Mouse (Mus musculus) thymus, adult 18-20 months (tissue): Measurements from ENCODE around the gene Pnpla6.
"Not testable (repeated sequence)": the region's sequence is repeated elsewhere in the genome, so short reads cannot be mapped to it uniquely, and the experiment has no call there.

Experiments
- DNase-seq, 2 experiments: peaks; one replicate each; pipeline ENCODE4 v3.0.0; 2022; ENCODE audit warnings: mixed read lengths in 2 of 2

Gene Pnpla6

DNA sequence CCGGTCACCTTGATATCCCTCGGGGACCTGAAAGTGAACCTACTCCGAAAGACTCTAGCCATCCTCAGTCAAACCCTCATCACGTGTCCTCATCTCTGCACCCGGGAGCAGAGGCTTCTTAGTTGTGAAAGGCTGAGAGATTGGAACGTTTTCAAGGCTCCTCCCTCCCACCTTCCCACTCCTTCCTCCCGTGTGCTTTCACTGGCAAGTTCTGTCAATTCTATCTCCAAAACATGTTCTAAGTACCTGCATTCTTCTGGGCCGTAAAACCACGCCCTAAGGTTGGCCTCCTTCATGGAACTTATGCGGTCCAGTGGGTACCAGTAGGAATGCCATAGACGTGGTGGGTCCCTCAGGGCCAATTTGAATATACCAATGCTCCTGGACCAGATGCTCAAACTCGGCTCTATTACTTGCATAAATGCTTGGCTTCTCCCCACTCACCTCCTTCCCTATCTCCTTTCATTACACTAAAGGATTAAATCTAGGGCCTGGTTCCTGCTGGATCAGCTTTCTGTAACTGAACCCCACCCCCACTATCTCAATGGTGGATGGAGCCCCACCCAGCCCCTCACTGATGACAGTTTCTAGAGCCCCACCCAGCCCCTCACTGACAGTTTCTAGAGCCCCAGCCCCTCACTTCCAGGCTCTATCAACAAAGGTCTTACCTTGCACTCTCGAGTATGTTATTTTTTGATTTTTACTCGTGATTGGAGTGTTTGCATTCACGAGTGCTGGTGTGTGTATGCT, 61.2 kb downstream of the Pnpla6 start:
- no peak for DNase-seq

DNA sequence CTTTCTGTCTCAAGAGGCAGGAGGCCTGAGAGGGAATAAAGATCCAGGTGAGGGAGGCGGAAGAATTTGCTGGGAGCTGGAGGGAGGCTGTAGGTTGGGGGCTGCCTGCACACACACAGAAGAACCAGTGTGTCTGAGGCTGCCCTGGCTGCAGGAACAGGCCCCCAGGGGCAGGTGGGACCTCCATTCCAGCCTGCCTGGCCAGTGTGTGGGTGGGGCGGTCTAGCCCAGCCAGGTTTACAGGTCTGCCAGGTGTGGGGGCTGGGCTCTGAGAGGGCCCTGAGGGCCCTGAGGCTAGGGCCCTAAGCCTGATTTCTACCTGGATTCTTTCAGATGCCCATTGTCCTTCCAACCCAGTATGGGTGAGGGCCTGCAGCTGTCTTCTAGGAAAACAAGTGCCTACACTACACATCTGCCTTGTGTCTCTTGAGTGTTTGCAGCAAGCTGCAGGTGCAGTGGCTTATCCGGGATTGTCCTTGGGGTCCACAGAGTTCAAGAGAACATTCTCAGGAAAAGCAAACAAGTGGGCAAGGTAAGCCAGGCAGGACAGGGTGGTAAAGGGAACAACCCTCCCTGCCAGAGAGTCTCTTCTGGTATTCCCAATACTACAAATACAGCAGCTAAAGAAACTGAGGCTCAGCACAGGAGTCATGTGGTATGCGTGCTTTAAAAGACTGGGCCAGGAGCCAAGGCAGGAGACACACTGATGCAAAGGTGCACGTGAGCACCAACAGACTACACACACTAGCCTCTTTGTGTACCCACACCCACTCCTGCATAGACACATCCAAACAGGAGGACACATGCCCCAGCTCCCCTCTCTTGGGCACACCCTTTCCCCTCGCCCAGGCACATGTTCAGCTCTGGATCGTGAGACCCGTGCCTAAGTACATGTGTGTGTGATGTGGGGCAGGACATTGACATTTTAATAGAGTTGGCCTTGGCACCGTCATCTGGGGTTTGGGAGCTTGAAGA, 64.5 kb downstream of the Pnpla6 start:
- DNase-seq = no peak

DNA sequence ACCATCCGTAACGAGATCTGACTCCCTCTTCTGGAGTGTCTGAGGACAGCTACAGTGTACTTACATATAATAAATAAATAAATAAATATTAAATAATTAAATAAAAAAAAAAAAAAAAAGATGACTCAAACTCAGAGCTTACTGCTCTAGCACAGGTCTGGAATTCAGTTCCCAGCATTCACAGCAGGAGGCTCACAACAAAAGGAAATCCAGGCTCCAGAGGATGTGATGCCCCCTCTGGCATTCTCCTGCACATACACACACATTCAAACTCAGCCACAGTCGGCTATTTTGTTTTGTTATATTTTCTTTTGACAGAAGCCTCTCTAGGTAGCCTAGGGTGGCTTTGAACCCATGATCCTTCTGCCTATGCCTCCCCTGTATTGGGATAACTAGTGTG, 66.8 kb downstream of the Pnpla6 start:
- DNase-seq = not testable (repeated sequence)

DNA sequence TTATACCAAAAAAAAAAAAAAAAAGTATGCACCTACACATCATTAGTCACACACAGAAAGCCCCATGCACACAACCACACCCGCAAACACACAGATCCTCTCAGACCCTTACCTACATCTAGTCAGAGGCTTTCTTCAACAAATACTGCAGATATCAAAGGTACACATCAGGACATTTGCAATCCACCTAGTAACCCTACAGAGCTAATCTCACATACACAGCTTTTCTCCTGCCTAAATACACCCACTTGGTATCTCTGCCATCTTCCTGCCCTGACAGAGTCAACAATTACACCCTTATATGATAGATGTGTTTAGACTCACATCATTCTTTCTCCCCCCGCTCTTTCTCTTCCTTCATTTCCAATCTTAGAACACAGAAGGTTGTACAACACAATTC, 71.3 kb downstream of the Pnpla6 start:
- DNase-seq = no peak

DNA sequence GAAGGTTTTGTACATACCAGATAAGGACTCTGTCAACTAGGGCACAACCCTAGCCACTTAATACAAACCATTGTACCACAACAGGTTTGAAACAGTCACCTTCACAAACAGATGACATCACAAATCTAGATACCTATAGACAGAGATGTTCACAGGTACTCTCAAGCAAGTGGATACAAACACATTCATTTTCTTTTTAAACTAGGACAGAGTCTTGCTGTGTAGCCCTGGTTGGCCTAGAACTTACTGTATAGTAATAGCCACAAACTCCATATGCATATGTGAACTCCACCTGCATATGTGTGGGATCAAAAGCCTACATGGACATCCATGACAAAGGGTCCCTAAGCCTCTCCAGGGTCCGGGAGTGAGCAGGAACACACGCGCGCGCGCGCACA, 71.8 kb downstream of the Pnpla6 start, which contains the start of gene Camsap3:
Gene Camsap3, plus strand, starts transcription at position 301 of the 398 bp plus-strand sequence.
- no peak for DNase-seq

DNA sequence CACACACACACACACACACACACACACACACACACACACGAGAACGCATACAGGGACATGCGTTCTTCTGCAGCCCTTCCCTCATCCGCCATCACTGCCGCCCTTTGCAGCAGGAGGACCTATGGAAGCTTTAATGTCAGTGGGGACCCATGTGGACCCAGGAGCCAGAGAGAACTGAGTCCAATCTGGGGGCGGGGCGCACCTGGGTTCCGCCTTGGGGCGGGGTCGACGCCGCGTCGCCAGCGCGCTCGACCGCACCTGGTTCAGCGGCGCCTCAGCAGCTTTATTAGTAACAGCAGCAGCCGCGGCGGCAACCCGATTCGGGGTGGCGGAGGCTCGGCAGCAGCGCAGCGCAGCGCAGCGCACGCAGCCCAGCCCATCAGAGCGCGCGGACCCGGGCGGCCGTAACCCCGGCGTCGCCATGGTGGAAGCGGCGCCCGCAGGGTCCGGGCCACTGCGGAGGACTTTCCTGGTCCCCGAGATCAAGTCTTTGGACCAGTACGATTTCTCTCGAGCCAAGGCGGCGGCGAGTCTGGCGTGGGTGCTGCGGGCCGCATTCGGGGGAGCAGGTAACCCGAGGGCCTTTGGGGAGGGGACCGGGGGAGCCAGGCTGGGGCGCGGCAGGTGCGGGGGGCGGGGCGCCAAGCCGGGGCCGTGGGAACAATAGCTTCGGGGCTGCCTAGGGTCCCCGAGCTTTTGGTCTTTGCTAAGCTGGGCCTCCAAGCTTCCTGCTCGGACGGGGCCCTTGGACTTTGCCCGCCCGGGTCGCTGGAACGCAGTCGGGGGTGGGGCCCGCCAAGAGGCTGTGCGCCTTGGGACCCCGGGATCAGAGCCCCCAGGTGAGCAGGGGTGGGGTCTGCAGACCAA, 72.4 kb downstream of the Pnpla6 start:
- DNase-seq = no peak

DNA sequence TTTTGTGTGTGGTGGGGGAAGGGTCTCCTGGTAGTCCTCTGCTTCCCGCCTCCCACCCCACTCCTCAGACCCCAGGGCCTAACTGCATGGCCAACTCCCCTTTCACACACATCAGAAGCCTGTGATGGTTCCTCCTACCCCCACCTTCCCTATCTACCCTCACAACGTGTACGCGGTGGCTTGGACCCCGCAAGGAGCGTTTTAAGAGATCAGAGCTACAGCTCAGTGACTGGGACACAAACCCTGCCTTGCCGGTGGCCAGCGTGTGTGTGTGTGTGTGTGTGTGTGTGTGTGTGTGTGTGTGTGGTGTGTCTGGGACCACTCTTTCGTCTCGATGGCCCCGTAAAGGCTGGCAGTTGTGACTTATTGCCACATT, 73.1 kb downstream of the Pnpla6 start:
- DNase-seq = no peak

DNA sequence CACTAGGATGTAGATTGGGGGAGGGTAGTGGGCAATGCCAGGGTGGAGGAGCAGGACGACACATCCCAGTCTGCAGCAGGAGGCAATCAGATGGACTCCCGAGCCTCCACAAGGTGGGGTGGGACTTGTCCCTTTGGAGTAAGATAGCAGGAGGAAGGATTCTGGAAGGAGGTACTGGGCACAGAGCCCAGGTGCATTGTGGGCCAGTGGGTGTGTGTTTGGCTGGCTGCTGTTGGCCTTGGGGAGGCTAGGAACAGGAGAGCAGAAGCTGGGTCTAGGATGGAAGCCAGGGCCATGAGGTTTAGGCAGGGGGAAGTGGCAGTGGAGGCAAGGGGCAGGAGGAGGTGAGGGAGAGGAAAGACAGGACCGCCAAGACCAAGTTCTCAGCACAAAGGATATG, 78.3 kb downstream of the Pnpla6 start:
- DNase-seq = no peak
